Mouse (Mus musculus): ENCODE data around the gene Atxn1. TPM values are rescaled to one million over a fixed set of nuclear protein-coding genes. Genes with fewer than 3 reads are reported as not detected.

Gene Atxn1
- total and polyA plus RNA-seq, 3 experiments = 0.39 to 1.1 TPM; not detected in 1

DNA sequence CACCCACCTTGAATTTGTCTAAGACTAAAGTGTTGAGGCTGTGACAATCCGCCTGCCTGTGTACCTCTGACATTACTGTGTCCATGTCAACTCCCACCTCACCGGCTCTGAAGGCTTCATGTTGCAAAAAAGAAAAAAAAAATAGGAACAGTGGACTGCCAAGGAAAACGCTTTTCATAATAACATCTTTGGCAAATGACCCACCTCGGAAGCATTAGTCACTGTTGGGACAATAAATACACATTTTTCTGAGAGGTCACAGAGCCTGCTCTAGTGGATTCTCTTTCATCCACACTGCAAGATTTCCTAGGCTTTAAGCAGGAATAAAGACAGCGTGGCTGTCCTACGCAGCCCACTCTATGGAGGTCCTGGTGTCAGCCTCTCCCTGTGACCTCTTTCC is 168.5 kb downstream of the Atxn1 start:
- TF ChIP-seq SMC3 (IDR thresholded peaks at IDR 0.05; ENCODE audit: low read depth, low read length) = no peak
- TF ChIP-seq ELF1 (IDR thresholded peaks at IDR 0.05; ENCODE audit: low read depth, low read length) = no peak
- no peak for TF ChIP-seq ZNF384 (IDR thresholded peaks at IDR 0.05; ENCODE audit: low read depth, low read length)
- no peak for TF ChIP-seq USF1 (IDR thresholded peaks at IDR 0.05; ENCODE audit: low read depth, low read length)
- TF ChIP-seq GATA1 (IDR thresholded peaks at IDR 0.05; ENCODE audit: low read depth, low read length) = no peak
- no peak for TF ChIP-seq UBTF (IDR thresholded peaks at IDR 0.05; ENCODE audit: borderline replicate concordance, insufficient read depth, low read depth, low read length)
- no peak for TF ChIP-seq ZKSCAN1 (IDR thresholded peaks at IDR 0.05; ENCODE audit: low read depth, low read length)
- TF ChIP-seq ETS1 (IDR thresholded peaks at IDR 0.05; ENCODE audit: low read depth, low read length) = no peak
- TF ChIP-seq MAX (IDR thresholded peaks at IDR 0.05; ENCODE audit: low read length) = no peak
- peaks cover 0 to 7% of the 10 kb centered on the region in 2 experiments; a peak in 2 of 4 replicates for H3K36me3 ChIP-seq (ENCODE audit: control insufficient read depth in 1 of 2, insufficient read depth in 2 of 2, low read length in 2 of 2)
- no peak overlapping the region for H3K9ac ChIP-seq (ENCODE audit: control insufficient read depth, low read depth, low read length, poor library complexity, severe bottlenecking)
- H3K4me1 ChIP-seq (ENCODE audit: control insufficient read depth in 1 of 2, insufficient read depth in 2 of 2, low read length in 2 of 2) = peaks cover 0 to 5% of the 10 kb centered on the region in 2 experiments; a peak in 1 of 4 replicates
- no peaks in the 10 kb centered on the region for H3K79me2 ChIP-seq (ENCODE audit: control insufficient read depth, insufficient read depth, low read length, poor library complexity)
- no peak overlapping the region for H3K4me3 ChIP-seq (ENCODE audit: control insufficient read depth in 1 of 2, insufficient read depth in 1 of 2, low read depth in 2 of 2, low read length in 2 of 2)
- H3K9me3 ChIP-seq (replicated peaks; ENCODE audit: insufficient read depth, low read length) = no peaks in the 10 kb centered on the region
- no peaks in the 10 kb centered on the region for H3K27me3 ChIP-seq (ENCODE audit: control insufficient read depth in 1 of 2, insufficient read depth in 2 of 2, low read length in 2 of 2)
- no peak overlapping the region for H3K27ac ChIP-seq (ENCODE audit: control insufficient read depth, low read depth, low read length)
- DNase-seq (ENCODE audit: low read depth, low spot score) = no peak

DNA sequence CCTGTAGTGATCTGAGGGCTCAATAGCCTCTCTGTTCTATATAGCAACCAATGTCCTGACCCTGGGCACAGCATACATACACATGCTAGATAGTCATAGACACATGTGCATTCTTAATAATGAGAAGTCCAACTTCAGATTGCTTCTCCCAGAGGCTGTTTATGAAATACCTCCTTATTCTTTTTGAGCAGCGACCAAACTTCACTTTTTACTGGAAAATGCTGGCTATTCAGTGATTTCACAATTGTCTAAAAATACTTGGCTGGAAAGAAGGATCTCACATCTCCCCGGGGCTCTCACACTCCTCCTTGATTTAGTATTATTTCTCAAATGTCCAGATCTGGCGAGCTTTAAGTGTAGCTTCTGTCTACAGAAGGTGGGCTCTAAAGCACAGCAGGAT is 171.0 kb downstream of the Atxn1 start:
- Histone ChIP-seq H3K9ac (ENCODE audit: control insufficient read depth, low read depth, low read length, poor library complexity, severe bottlenecking) (no peak overlapping the region), H3K4me1 (ENCODE audit: control insufficient read depth in 1 of 2, insufficient read depth in 2 of 2, low read length in 2 of 2) (peaks cover 0 to 5% of the 10 kb centered on the region in 2 experiments; a peak in 1 of 4 replicates), H3K4me3 (ENCODE audit: control insufficient read depth in 1 of 2, insufficient read depth in 1 of 2, low read depth in 2 of 2, low read length in 2 of 2) (no peak overlapping the region), H3K79me2 (ENCODE audit: control insufficient read depth, insufficient read depth, low read length, poor library complexity) (no peaks in the 10 kb centered on the region), H3K27ac (ENCODE audit: control insufficient read depth, low read depth, low read length) (no peak overlapping the region), H3K36me3 (ENCODE audit: control insufficient read depth in 1 of 2, insufficient read depth in 2 of 2, low read length in 2 of 2) (peaks cover 0 to 7% of the 10 kb centered on the region in 2 experiments; a peak in 2 of 4 replicates), H3K27me3 (ENCODE audit: control insufficient read depth in 1 of 2, insufficient read depth in 2 of 2, low read length in 2 of 2) (no peaks in the 10 kb centered on the region), H3K9me3 (replicated peaks; ENCODE audit: insufficient read depth, low read length) (no peaks in the 10 kb centered on the region)
- no peak for DNase-seq (ENCODE audit: low read depth, low spot score)
- TF ChIP-seq POLR2A (IDR thresholded peaks at IDR 0.05; ENCODE audit: control insufficient read depth in 1 of 2, insufficient read depth in 1 of 2, low read depth in 1 of 2, low read length in 2 of 2, poor library complexity in 1 of 2) = no peak
- no peak for TF ChIP-seq CHD1 (IDR thresholded peaks at IDR 0.05; ENCODE audit: low read depth, low read length)
- TF ChIP-seq SMC3 (IDR thresholded peaks at IDR 0.05; ENCODE audit: low read depth, low read length) = no peak
- TF ChIP-seq JUND (IDR thresholded peaks at IDR 0.05; ENCODE audit: low read depth, low read length) = no peak
- TF ChIP-seq MAZ (IDR thresholded peaks at IDR 0.05; ENCODE audit: low read depth, low read length) = no peak
- no peak for TF ChIP-seq ETS1 (IDR thresholded peaks at IDR 0.05; ENCODE audit: low read depth, low read length)
- TF ChIP-seq TCF12 (IDR thresholded peaks at IDR 0.05; ENCODE audit: low read depth, low read length) = no peak

DNA sequence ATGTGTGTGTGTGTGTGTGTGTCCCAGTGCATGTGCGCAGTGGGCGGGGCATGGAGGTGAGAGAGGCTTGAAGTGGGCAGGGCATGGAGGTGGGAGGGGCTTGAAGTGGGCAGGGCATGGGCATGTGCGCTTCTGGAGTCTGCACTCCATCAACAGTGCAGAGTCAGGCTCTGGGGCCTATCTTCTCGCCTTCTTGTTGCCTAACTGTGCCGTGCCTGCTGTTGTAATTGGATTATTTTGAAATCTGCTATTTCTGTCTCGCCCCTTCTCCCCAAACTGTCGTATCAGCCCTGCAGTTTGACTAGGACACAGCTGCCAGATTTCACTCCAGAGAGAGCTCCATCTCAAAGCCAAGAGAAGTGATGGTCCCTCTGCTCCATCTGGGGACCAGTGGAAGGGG is 178.4 kb downstream of the Atxn1 start:
- Histone ChIP-seq H3K9me3 (replicated peaks; ENCODE audit: insufficient read depth, low read length) (no peaks in the 10 kb centered on the region), H3K79me2 (ENCODE audit: control insufficient read depth, insufficient read depth, low read length, poor library complexity) (no peaks in the 10 kb centered on the region), H3K4me1 (ENCODE audit: control insufficient read depth in 1 of 2, insufficient read depth in 2 of 2, low read length in 2 of 2) (no peaks in the 10 kb centered on the region), H3K36me3 (ENCODE audit: control insufficient read depth in 1 of 2, insufficient read depth in 2 of 2, low read length in 2 of 2) (no peaks in the 10 kb centered on the region), H3K9ac (ENCODE audit: control insufficient read depth, low read depth, low read length, poor library complexity, severe bottlenecking) (no peak overlapping the region), H3K4me3 (ENCODE audit: control insufficient read depth in 1 of 2, insufficient read depth in 1 of 2, low read depth in 2 of 2, low read length in 2 of 2) (no peak overlapping the region), H3K27me3 (ENCODE audit: control insufficient read depth in 1 of 2, insufficient read depth in 2 of 2, low read length in 2 of 2) (no peaks in the 10 kb centered on the region), H3K27ac (ENCODE audit: control insufficient read depth, low read depth, low read length) (no peak overlapping the region)
- TF ChIP-seq CHD2 (IDR thresholded peaks at IDR 0.05; ENCODE audit: low read length) (no peak), NELFE (IDR thresholded peaks at IDR 0.05; ENCODE audit: low read depth, low read length) (no peak), HCFC1 (IDR thresholded peaks at IDR 0.05; ENCODE audit: low read depth, low read length) (no peak), POLR2AphosphoS5 (IDR thresholded peaks at IDR 0.05; ENCODE audit: borderline replicate concordance, low read depth, low read length) (no peak), TCF12 (IDR thresholded peaks at IDR 0.05; ENCODE audit: low read depth, low read length) (no peak), KAT2A (conservative IDR thresholded peaks at IDR 0.05; ENCODE audit: low read depth, low read length) (no peak), RCOR1 (IDR thresholded peaks at IDR 0.05; ENCODE audit: low read depth, low read length) (no peak), RAD21 (IDR thresholded peaks at IDR 0.05; ENCODE audit: low read depth, low read length) (no peak), MYB (IDR thresholded peaks at IDR 0.05; ENCODE audit: low read depth, low read length) (no peak), USF2 (IDR thresholded peaks at IDR 0.05; ENCODE audit: borderline replicate concordance in 1 of 2, insufficient read depth in 1 of 2, low read depth in 1 of 2, low read length in 2 of 2) (no peak), MXI1 (IDR thresholded peaks at IDR 0.05; ENCODE audit: low read depth, low read length) (no peak)
- DNase-seq (ENCODE audit: low read depth, low spot score) = no peak
